ENCODE assay signal across 21 mouse cellular contexts in genomic region chr4:102809296-102809695, GRCm38 (mm10).
DNase-seq lines count a peak whose midpoint lies in the region; TF ChIP-seq lines count a peak whose summit lies in the region.
"Had no signal": no experiment of that assay in that cellular context is flagged by ENCODE, and none has a peak within 500 bp of the region (broad histone marks: within the 10 kb centered on the region; RNA-seq: fewer than 3 reads in every experiment).

No protein-coding gene starts in this region.

- no peak overlapping the region for H3K4me3 ChIP-seq in liver, adult 2 months (ENCODE audit: insufficient read depth, low read depth, low read length)
- no peak overlapping the region for H3K4me3 ChIP-seq in olfactory bulb, adult 2 months (ENCODE audit: insufficient read depth, low read depth, low read length)
- H3K4me3 ChIP-seq: embryonic facial prominence, embryonic 10.5 days; embryonic facial prominence, embryonic 12.5 days; forebrain, embryonic 13.5 days; forebrain, embryonic 15.5 days had no signal

- H3K36me3 ChIP-seq in liver, adult 2 months (ENCODE audit: control insufficient read depth, insufficient read depth, low read length) = no peaks in the 10 kb centered on the region
- H3K36me3 ChIP-seq: embryonic facial prominence, embryonic 10.5 days; embryonic facial prominence, embryonic 12.5 days; forebrain, embryonic 15.5 days; G1E had no signal

- H3K79me2 ChIP-seq in liver, adult 2 months (ENCODE audit: control insufficient read depth, insufficient read depth, low read length) = no peaks in the 10 kb centered on the region

- TF ChIP-seq POLR2A in liver, adult 2 months (IDR thresholded peaks at IDR 0.05; ENCODE audit: extremely low read depth, insufficient read depth, low read length) = no peak
- no peak for TF ChIP-seq POLR2A in olfactory bulb, adult 2 months (IDR thresholded peaks at IDR 0.05; ENCODE audit: insufficient read depth, low read depth, low read length)

- WGBS in liver, adult 2 months = 22% methylated on average over 4 of the region's 4 CpGs
- 69% methylated on average over 4 of the region's 4 CpGs for WGBS in olfactory bulb, adult 2 months

- H3K4me1 ChIP-seq in liver, adult 2 months (ENCODE audit: control insufficient read depth, insufficient read depth, low read length) = peaks cover 19% of the 10 kb centered on the region
- peaks cover 18% of the 10 kb centered on the region for H3K4me1 ChIP-seq in olfactory bulb, adult 2 months (ENCODE audit: control insufficient read depth, insufficient read depth, low read length)

- H3K27me3 ChIP-seq in liver, adult 2 months (ENCODE audit: control insufficient read depth, insufficient read depth, low read length) = no peaks in the 10 kb centered on the region
- H3K27me3 ChIP-seq: CH12.LX; embryonic facial prominence, embryonic 12.5 days; forebrain, embryonic 13.5 days; forebrain, embryonic 15.5 days; Patski had no signal

- no peak for TF ChIP-seq CTCF in liver, adult 2 months (IDR thresholded peaks at IDR 0.05; ENCODE audit: low read depth, low read length)
- no peak for TF ChIP-seq CTCF in olfactory bulb, adult 2 months (IDR thresholded peaks at IDR 0.05; ENCODE audit: insufficient read depth, low read depth, low read length)

- intact Hi-C loops in heart, postnatal 14 days (cut with DNase I) = no loop called here

- no peak overlapping the region for H3K9ac ChIP-seq in liver, adult 2 months (ENCODE audit: low read depth, low read length)
- H3K9ac ChIP-seq: embryonic facial prominence, embryonic 12.5 days; forebrain, embryonic 13.5 days; forebrain, embryonic 15.5 days had no signal

- DNase-seq in heart, adult 11 months = peak; percentile 60
- DNase-seq in heart, postnatal 14 days = no peak
- peak; percentile 92 for DNase-seq in liver, adult 2 months (ENCODE audit: extremely low read depth, low read depth, low spot score)
- DNase-seq in liver = no peak
- DNase-seq: adrenal gland, adult 8-10 months; adrenal gland, postnatal 14 days; adrenal gland, postnatal 36 days; B cell, adult 2 months; cerebellum, adult 11-12 months; cerebellum, adult 2 months; cerebellum, adult 9-10 months; cerebellum, postnatal 10 days; cerebellum, postnatal 25 days had no signal

- H3K27ac ChIP-seq in liver, adult 2 months (replicated peaks; ENCODE audit: insufficient read depth, low read depth, low read length) = peak overlapping the region; percentile 92
- H3K27ac ChIP-seq in olfactory bulb, adult 2 months (ENCODE audit: insufficient read depth, low read depth, low read length) = peak overlapping the region; percentile 20; the same call in 1 of the 2 replicates
- H3K27ac ChIP-seq: embryonic facial prominence, embryonic 10.5 days; embryonic facial prominence, embryonic 12.5 days; forebrain, embryonic 13.5 days; forebrain, embryonic 15.5 days had no signal

Comparison
In these comparisons a context has a peak if more than half of its experiments do, and no peak if none do; other contexts are left out.
1. DNase-seq: peak in heart, adult 11 months (single experiment) and liver, adult 2 months (single experiment); none in heart, postnatal 14 days (0 of 2) and liver (single experiment).